Mouse (Mus musculus) E14TG2a.4 (cell line): ENCODE results near the gene Taok3.

Source experiments
- H3K27me3 ChIP-seq: 2 replicates; pipeline ENCODE4 v1.6.1; 2014; ENCODE audit warnings: low read length, control low read depth; ENCODE audit not compliant: insufficient read depth
- H3K36me3 ChIP-seq: 2 replicates; pipeline ENCODE4 v1.6.1; 2014; ENCODE audit warnings: low read length, control low read depth; ENCODE audit not compliant: insufficient read depth
- H3K4me1 ChIP-seq: replicated peaks from 2 replicates; pipeline ENCODE4 v1.6.1; 2014; ENCODE audit warnings: low read depth, low read length, control low read depth
- H3K4me3 ChIP-seq: replicated peaks from 2 replicates; pipeline ENCODE4 v1.5.1; 2014; ENCODE audit warnings: mild to moderate bottlenecking, low read length
- H3K9me3 ChIP-seq: 2 replicates; pipeline ENCODE4 v1.6.1; 2014; ENCODE audit warnings: low read length, control low read depth
- CTCF ChIP-seq: conservative IDR thresholded peaks from 2 replicates; pipeline ENCODE4 v1.5.1; 2014; ENCODE audit warnings: low read length
- NANOG ChIP-seq: IDR thresholded peaks from 2 replicates; pipeline ENCODE4 v1.6.1; 2014; ENCODE audit warnings: borderline replicate concordance, low read length, mixed read lengths
- POU5F1 ChIP-seq: IDR thresholded peaks from 2 replicates; pipeline ENCODE4 v1.6.1; 2014; ENCODE audit warnings: low read length, borderline replicate concordance

Taok3 gene

DNA sequence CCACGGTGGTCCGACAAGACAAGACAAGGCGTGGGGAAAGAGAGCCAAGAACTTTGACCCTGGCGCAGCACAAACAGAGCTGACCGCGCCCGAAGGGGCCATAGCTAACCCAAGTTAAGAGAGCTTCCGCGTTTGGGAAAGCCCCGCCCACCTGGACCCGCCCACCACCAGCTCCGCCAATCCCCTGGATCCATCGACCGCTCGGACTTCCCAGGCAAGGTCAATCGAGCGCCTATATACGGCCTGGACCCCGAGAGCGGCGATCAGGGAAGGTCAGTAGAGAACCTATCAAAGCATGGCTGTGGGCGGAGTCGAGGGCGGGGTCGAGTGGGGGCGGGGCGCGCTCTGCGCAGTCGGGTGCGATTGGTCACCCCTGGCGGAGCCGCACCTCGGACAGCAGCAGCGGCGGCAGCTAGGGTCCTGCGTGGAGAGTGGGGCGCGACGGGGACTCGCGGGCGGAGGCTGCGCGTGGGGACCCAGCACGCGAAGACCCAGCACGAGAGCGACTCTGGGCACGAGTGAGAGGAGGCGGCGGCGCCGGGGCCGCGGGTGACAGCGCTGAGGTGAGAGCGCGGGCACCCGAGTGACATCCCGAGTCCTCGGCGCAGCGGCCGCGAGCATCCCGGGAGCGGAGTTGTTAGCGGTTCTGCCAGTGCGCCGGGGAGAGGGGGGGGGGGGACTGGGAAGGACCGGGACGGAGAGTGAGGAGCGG is at the start of gene Taok3:
TSS of gene Taok3 (plus strand) at position 353 of the 712 bp plus-strand sequence.
- no peak for TF ChIP-seq POU5F1
- TF ChIP-seq NANOG = no peak
- no peak for TF ChIP-seq CTCF
- Histone ChIP-seq H3K27me3 (peaks cover 23% of the 10 kb centered on the region), H3K4me1 (peaks cover 58% of the 10 kb centered on the region), H3K9me3 (no peaks in the 10 kb centered on the region), H3K36me3 (no peaks in the 10 kb centered on the region), H3K4me3 (peak within 1 kb of the TSS; percentile 93)

DNA sequence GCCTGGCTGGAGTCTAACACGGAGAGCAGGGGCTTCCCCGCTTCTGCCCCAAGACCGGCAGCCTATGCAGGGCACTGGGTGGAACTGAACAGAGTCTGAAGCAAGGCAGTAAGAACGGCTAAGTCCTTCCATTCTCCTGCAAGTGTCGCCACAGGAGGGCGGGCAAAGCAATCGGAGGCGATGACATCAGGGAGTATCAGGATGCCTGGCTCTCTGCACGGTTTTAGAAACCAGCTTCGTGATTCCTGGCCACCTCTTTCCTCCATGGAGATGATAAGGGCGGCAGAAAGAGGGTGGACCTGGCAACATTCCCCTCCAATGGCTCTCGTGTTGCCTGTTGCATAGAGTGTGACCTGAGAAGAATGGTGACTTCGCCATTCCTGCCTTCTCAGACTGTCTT is 32.2 kb upstream of the Taok3 start:
- Histone ChIP-seq H3K4me3 (no peak overlapping the region; the same call in 1 of the 2 replicates), H3K36me3 (peaks cover 19% of the 10 kb centered on the region), H3K9me3 (no peaks in the 10 kb centered on the region), H3K4me1 (peaks cover 25% of the 10 kb centered on the region), H3K27me3 (peaks cover 27% of the 10 kb centered on the region)
- no peak for TF ChIP-seq CTCF

GRCm38 (mm10) chr5:117089147-117089546 is 30.8 kb upstream of the Taok3 start:
- Histone ChIP-seq H3K36me3 (peaks cover 33% of the 10 kb centered on the region), H3K27me3 (peaks cover 25% of the 10 kb centered on the region), H3K9me3 (no peaks in the 10 kb centered on the region), H3K4me1 (peaks cover 39% of the 10 kb centered on the region), H3K4me3 (no peak overlapping the region)
- TF ChIP-seq CTCF (no peak), POU5F1 (no peak), NANOG (no peak)

- no peak for TF ChIP-seq POU5F1
- TF ChIP-seq CTCF = no peak
- TF ChIP-seq NANOG = no peak
- no peaks in the 10 kb centered on the region for H3K9me3 ChIP-seq
- peaks cover 18% of the 10 kb centered on the region for H3K27me3 ChIP-seq
- peaks cover 35% of the 10 kb centered on the region for H3K36me3 ChIP-seq
- peaks cover 44% of the 10 kb centered on the region for H3K4me1 ChIP-seq
- no peak overlapping the region for H3K4me3 ChIP-seq
These were observed 30.1 kb upstream of the Taok3 start for GRCm38 (mm10) chr5:117089786-117090185.

DNA sequence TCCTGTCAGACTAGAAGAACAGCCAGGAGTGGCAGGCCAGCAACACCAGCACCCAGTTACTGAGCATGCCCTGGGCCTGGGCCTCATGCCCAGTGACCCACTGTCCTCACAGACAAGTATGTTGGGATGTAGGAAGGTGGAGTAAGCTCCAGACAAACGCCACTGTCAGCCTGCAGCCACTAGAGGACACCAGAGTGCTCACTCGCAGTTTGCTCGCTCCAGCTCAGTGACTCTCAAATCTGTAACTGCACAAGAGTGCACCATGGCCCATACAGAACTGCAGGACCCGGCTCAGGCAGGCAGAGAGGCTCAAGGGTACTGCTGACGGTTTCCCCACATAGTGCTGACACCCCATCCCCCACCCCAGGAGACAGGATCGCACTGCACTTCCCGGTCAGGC is 25.5 kb upstream of the Taok3 start:
- TF ChIP-seq CTCF (peak; percentile 87), NANOG (no peak)
- Histone ChIP-seq H3K9me3 (no peaks in the 10 kb centered on the region), H3K27me3 (no peaks in the 10 kb centered on the region), H3K36me3 (peaks cover 73% of the 10 kb centered on the region), H3K4me3 (no peak overlapping the region), H3K4me1 (peaks cover 51% of the 10 kb centered on the region)

DNA sequence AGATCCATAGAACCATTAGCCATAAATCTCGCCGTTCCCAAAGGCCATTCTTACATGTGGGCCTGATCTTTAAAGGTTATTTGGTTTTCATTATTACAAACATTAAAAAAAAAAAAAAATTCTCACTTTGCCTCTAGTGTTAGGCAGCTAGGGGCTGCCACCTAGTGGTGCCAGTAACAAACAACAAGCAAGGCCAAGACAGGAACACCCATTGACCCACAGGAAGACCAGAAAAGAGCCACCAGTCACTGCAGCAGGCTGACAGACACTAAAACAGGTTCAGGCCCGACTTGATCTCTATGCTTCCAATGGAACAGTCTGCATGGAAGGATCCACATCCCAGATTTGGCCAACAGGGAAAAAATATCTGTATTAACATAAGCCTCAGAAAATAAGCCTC is 23.2 kb upstream of the Taok3 start:
- Histone ChIP-seq H3K4me1 (peaks cover 62% of the 10 kb centered on the region), H3K27me3 (no peaks in the 10 kb centered on the region), H3K4me3 (no peak overlapping the region), H3K36me3 (peaks cover 86% of the 10 kb centered on the region), H3K9me3 (no peaks in the 10 kb centered on the region)
- peak; percentile 93 for TF ChIP-seq CTCF
- TF ChIP-seq NANOG = no peak

GRCm38 (mm10) chr5:117099008-117099407 is 20.9 kb upstream of the Taok3 start:
- TF ChIP-seq NANOG (no peak), POU5F1 (no peak), CTCF (no peak)
- H3K4me1 ChIP-seq = peaks cover 62% of the 10 kb centered on the region
- no peak overlapping the region for H3K4me3 ChIP-seq
- peaks cover 86% of the 10 kb centered on the region for H3K36me3 ChIP-seq
- H3K9me3 ChIP-seq = no peaks in the 10 kb centered on the region
- no peaks in the 10 kb centered on the region for H3K27me3 ChIP-seq

- no peaks in the 10 kb centered on the region for H3K9me3 ChIP-seq
- no peaks in the 10 kb centered on the region for H3K27me3 ChIP-seq
- peaks cover 90% of the 10 kb centered on the region for H3K36me3 ChIP-seq
- H3K4me1 ChIP-seq = peaks cover 63% of the 10 kb centered on the region
- H3K4me3 ChIP-seq = no peak overlapping the region
- no peak for TF ChIP-seq NANOG
- peak; percentile 45 for TF ChIP-seq CTCF
- TF ChIP-seq POU5F1 = no peak
These were observed 20.2 kb upstream of the Taok3 start for GRCm38 (mm10) chr5:117099742-117100141.

DNA sequence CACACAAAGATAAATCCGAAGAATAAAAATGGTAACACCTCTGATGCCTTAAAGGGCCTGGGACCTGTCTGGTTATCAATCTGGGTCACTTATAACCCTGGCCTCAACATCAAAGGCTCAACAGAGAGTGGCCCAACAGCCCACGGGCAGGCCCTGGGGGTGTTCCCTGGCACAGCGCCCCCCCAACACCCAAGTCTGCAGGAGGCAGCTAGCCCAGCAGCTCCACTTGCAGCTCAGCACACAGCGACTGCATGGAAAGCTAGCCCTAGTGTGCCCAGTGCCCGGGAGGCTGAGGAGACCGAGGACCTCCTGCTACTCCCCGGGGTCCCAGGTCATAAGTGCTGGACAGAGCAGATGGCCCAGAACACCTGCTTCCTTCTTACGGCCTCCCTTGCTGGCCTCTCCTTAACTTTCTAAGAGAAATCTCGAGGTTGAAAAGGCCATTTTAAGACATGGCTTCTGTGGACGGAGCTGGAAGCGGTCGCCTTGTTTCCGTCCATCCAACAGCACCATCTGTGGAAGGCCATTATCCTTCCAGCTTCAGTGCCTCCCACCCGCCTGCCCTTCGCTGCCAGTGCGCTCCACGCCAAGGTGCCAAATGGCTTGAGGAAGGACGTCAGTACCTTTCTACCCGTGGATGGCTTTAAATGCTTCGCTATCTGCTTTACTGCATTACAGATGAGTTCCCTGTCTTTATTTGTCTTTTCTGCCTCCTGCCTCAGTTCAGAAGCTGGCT is 16.6 kb upstream of the Taok3 start:
- Histone ChIP-seq H3K36me3 (peaks cover 97% of the 10 kb centered on the region), H3K27me3 (no peaks in the 10 kb centered on the region), H3K4me1 (peaks cover 71% of the 10 kb centered on the region), H3K4me3 (no peak overlapping the region), H3K9me3 (no peaks in the 10 kb centered on the region)
- TF ChIP-seq CTCF = no peak
- TF ChIP-seq NANOG = no peak
- TF ChIP-seq POU5F1 = no peak
